Comparison of ENCODE assay signal across 13 mouse cellular contexts in genomic region chr16:75291194-75291593, GRCm38 (mm10).
A peak's percentile ranks its signal among the peaks of the same experiment; 100 is the strongest.
DNase-seq lines count a peak whose midpoint lies in the region; ATAC-seq lines count a peak whose summit lies in the region.
"Had no signal": no experiment of that assay in that cellular context is flagged by ENCODE, and none has a peak within 500 bp of the region (broad histone marks: within the 10 kb centered on the region; RNA-seq: fewer than 3 reads in every experiment).

No protein-coding gene starts in this region.

- peak; percentile 28 for DNase-seq in embryonic facial prominence, embryonic 11.5 days (ENCODE audit: low spot score)
- no peak for DNase-seq in embryonic facial prominence, embryonic 10.5 days (ENCODE audit: low spot score)
- no peak for DNase-seq in kidney, postnatal 25 days
- peak; percentile 4 for DNase-seq in 3T3-L1 (ENCODE audit: low read depth, low spot score)
- DNase-seq in c-Kit-positive CD71-positive TER-119-negative erythroid progenitor cells, embryonic 14.5 days (ENCODE audit: low read depth), result peak; percentile 7
- DNase-seq in adrenal gland, postnatal 14 days, result no peak
- DNase-seq: kidney, adult 8-10 months; left cerebral cortex, postnatal 4 days; lung, postnatal 10 days; thymus, postnatal 4 days had no signal

- H3K9ac ChIP-seq in embryonic facial prominence, embryonic 11.5 days (replicated peaks; ENCODE audit: low read length), result no peak overlapping the region
- no peak overlapping the region for H3K9ac ChIP-seq in kidney, embryonic 15.5 days
- H3K9ac ChIP-seq in intestine, embryonic 15.5 days, result no peak overlapping the region
- H3K9ac ChIP-seq: embryonic facial prominence, embryonic 12.5 days had no signal

- H3K4me3 ChIP-seq in embryonic facial prominence, embryonic 11.5 days (ENCODE audit: low read depth, low read length), result no peak overlapping the region
- H3K4me3 ChIP-seq in embryonic facial prominence, embryonic 10.5 days, result no peak overlapping the region
- no peak overlapping the region for H3K4me3 ChIP-seq in kidney, embryonic 15.5 days (replicated peaks)
- H3K4me3 ChIP-seq in intestine, embryonic 15.5 days (replicated peaks), result no peak overlapping the region
- H3K4me3 ChIP-seq: embryonic facial prominence, embryonic 12.5 days had no signal

- H3K27me3 ChIP-seq in embryonic facial prominence, embryonic 11.5 days (ENCODE audit: control insufficient read depth, insufficient read depth, low read length), result no peaks in the 10 kb centered on the region
- no peaks in the 10 kb centered on the region for H3K27me3 ChIP-seq in embryonic facial prominence, embryonic 10.5 days (replicated peaks; ENCODE audit: low read depth, poor library complexity, severe bottlenecking)
- no peaks in the 10 kb centered on the region for H3K27me3 ChIP-seq in kidney, embryonic 15.5 days
- H3K27me3 ChIP-seq in intestine, embryonic 15.5 days (replicated peaks), result no peaks in the 10 kb centered on the region
- H3K27me3 ChIP-seq: embryonic facial prominence, embryonic 12.5 days had no signal

- 43% methylated on average over 4 of the region's 4 CpGs for WGBS in embryonic facial prominence, embryonic 11.5 days
- WGBS in embryonic facial prominence, embryonic 10.5 days, result 49% methylated on average over 4 of the region's 4 CpGs
- 42% methylated on average over 4 of the region's 4 CpGs for WGBS in kidney, embryonic 15.5 days
- WGBS in intestine, embryonic 15.5 days, result 38% methylated on average over 4 of the region's 4 CpGs

- H3K36me3 ChIP-seq in embryonic facial prominence, embryonic 11.5 days (replicated peaks; ENCODE audit: control insufficient read depth, insufficient read depth, low read depth, low read length), result no peaks in the 10 kb centered on the region
- H3K36me3 ChIP-seq in embryonic facial prominence, embryonic 10.5 days (replicated peaks), result no peaks in the 10 kb centered on the region
- H3K36me3 ChIP-seq in kidney, embryonic 15.5 days, result no peaks in the 10 kb centered on the region
- H3K36me3 ChIP-seq in intestine, embryonic 15.5 days, result no peaks in the 10 kb centered on the region
- H3K36me3 ChIP-seq: embryonic facial prominence, embryonic 12.5 days had no signal

- no peak for ATAC-seq in embryonic facial prominence, embryonic 11.5 days (replicated peaks; ENCODE audit: insufficient number of reproducible peaks, low FRiP score, low TSS enrichment, low read depth)
- ATAC-seq in kidney, embryonic 15.5 days (replicated peaks; ENCODE audit: low FRiP score), result peak; percentile 58; the same call in 1 of the 2 replicates
- ATAC-seq in intestine, embryonic 15.5 days, result no peak

- H3K4me2 ChIP-seq in embryonic facial prominence, embryonic 11.5 days (ENCODE audit: low read depth, low read length), result no peak overlapping the region
- no peak overlapping the region for H3K4me2 ChIP-seq in kidney, embryonic 15.5 days
- H3K4me2 ChIP-seq in intestine, embryonic 15.5 days (replicated peaks), result no peak overlapping the region
- H3K4me2 ChIP-seq: embryonic facial prominence, embryonic 12.5 days had no signal

- H3K9me3 ChIP-seq in embryonic facial prominence, embryonic 11.5 days (replicated peaks; ENCODE audit: control insufficient read depth, low read length), result no peaks in the 10 kb centered on the region
- H3K9me3 ChIP-seq in embryonic facial prominence, embryonic 10.5 days, result no peaks in the 10 kb centered on the region
- no peaks in the 10 kb centered on the region for H3K9me3 ChIP-seq in kidney, embryonic 15.5 days (replicated peaks)
- H3K9me3 ChIP-seq in intestine, embryonic 15.5 days, result no peaks in the 10 kb centered on the region
- H3K9me3 ChIP-seq: embryonic facial prominence, embryonic 12.5 days had no signal

- no peaks in the 10 kb centered on the region for H3K4me1 ChIP-seq in embryonic facial prominence, embryonic 11.5 days (ENCODE audit: control insufficient read depth, insufficient read depth, low read length)
- H3K4me1 ChIP-seq in embryonic facial prominence, embryonic 10.5 days, result no peaks in the 10 kb centered on the region
- no peaks in the 10 kb centered on the region for H3K4me1 ChIP-seq in kidney, embryonic 15.5 days
- H3K4me1 ChIP-seq in intestine, embryonic 15.5 days (replicated peaks), result no peaks in the 10 kb centered on the region
- H3K4me1 ChIP-seq: embryonic facial prominence, embryonic 12.5 days had no signal

- no peak overlapping the region for H3K27ac ChIP-seq in embryonic facial prominence, embryonic 11.5 days (replicated peaks; ENCODE audit: low read depth, low read length)
- H3K27ac ChIP-seq in embryonic facial prominence, embryonic 10.5 days (replicated peaks), result no peak overlapping the region
- no peak overlapping the region for H3K27ac ChIP-seq in kidney, embryonic 15.5 days
- H3K27ac ChIP-seq in intestine, embryonic 15.5 days, result no peak overlapping the region
- H3K27ac ChIP-seq: embryonic facial prominence, embryonic 12.5 days had no signal

Comparison
In these comparisons a context has a peak if more than half of its experiments do, and no peak if none do; other contexts are left out.
1. DNase-seq: peak in embryonic facial prominence, embryonic 11.5 days (single experiment), 3T3-L1 (single experiment) and c-Kit-positive CD71-positive TER-119-negative erythroid progenitor cells, embryonic 14.5 days (single experiment); none in embryonic facial prominence, embryonic 10.5 days (single experiment), kidney, postnatal 25 days (0 of 2) and adrenal gland, postnatal 14 days (single experiment).